Mouse (Mus musculus): ENCODE results near the gene Nek9.

- no peak for TF ChIP-seq TAL1 (IDR thresholded peaks at IDR 0.05; ENCODE audit: low read length)
- TF ChIP-seq GATA1 (IDR thresholded peaks at IDR 0.05; ENCODE audit: low read length), result no peak
Observed at GRCm38 (mm10) chr12:85291541-85291940, 47.6 kb downstream of the Nek9 start.
